Mouse (Mus musculus): ENCODE measurements around the gene Itpr1.

Itpr1 gene

GRCm38 (mm10) chr6:108523956-108524616 lies 311.2 kb downstream of the Itpr1 start:
- no peak for DNase-seq

- DNase-seq: no peak
These were observed 311.7 kb downstream of the Itpr1 start for GRCm38 (mm10) chr6:108524617-108525010.

GRCm38 (mm10) chr6:108527560-108527959 lies 314.7 kb downstream of the Itpr1 start:
- no peak for DNase-seq

DNA sequence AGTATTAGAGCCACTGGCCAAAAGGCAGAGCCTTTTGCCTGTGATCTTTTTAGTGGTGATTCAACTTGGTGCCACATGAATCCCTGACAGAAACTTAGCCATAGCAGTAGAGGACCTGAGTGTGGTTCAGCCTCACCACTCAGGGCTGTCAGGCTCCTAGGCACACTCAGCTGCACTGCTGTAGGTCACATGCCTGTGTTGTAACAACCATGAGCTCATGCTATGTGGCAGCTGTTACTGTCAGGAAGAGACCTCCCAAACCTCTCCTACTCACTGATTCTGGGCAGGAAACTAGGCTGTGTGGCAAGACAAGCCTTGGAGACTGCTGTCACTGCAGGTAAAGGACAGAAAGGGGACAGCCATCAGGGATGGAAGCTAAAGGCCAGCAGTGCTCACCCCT lies 315.1 kb downstream of the Itpr1 start:
- no peak for DNase-seq

DNA sequence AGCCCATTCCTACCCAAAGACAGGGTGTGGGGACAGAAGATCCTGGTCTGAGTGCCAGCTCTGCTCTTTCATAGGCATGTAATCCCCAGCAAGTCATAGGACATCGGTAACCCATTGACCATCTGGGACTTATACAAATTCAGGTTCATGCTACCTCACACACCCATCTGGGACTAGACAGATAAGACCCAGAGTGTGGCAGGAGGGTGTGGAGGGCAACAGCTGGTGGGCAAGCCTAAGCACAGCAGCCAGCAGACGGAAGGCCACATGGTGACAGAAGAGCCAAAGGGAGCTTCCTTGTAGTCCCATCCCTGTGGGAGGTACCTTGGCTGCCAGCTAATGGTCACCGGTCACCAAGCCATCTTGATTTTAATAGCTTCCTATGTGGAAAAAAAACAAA lies 316.3 kb downstream of the Itpr1 start:
- no peak for DNase-seq

DNA sequence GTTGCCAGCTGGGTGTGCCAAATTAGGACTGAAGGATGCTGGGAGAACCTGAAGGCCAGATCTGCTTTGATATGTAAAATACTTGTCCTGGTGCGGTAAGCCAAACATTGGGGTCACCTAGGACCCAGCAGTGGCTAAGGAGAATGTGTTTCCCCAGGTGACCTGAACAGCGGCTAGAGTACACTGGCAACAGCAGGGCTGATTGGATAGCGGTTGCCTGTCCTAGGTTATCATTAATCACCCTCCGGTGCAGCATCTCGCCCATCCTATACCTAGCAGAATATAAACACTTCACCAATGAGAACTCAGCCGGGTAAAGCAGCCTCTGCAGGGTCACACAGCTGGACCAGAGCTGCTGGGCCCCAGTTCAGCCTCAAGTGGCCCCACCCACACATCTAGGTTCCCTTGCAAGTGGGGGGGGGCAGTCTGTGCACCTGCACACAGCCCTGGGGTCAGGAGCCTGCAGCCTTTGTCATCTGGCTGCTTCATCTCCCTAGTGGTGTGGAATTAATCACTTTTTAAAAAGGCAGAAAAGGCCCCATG lies 318.0 kb downstream of the Itpr1 start:
- DNase-seq: no peak

DNA sequence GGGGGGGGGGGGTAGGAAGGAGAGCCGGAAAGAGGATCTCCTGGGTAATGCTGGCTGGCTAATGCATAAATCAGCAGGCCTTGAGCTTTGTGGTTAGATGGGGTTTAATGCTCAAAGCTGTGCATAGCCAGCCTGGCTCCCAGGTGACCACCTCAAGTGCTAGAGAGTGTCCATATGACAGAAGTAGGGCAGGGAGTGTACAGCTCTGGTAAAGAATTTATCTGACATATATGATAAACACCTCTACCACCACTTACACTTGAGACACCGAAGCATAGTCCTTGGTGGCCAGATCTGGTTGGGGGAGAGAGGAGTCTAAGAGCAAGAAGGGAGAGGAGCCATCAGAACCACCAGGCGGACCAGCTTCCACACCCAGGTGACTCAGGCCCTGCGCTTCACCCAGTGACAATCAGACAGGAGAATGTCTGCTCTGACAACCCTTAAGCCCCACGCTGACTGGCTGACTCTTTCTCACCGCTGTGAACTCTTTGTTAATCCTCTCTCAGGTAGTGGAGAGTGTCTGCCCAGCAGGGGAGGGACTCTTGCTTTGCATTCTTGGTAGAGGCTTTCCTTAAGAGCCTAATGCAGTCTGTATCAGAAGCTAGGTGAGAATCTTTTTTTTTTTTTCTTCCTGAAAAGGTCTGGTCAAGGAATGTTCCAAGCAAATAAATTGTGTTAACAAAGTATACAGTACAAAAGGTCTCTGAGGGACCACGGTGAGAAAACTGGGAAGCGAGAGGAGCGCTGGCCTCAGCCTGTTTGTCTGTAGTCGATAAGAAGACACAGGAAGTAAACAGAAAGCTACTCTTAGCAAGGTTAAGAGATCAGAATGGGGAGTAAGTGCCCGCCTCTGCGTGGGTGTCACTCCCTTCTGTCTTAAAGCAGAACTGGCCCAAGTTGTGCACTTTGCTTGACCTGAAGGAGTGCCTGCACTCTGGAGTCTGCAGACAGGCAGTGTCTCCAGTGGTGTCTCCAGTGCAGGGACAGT lies 318.7 kb downstream of the Itpr1 start:
- no peak for DNase-seq

DNA sequence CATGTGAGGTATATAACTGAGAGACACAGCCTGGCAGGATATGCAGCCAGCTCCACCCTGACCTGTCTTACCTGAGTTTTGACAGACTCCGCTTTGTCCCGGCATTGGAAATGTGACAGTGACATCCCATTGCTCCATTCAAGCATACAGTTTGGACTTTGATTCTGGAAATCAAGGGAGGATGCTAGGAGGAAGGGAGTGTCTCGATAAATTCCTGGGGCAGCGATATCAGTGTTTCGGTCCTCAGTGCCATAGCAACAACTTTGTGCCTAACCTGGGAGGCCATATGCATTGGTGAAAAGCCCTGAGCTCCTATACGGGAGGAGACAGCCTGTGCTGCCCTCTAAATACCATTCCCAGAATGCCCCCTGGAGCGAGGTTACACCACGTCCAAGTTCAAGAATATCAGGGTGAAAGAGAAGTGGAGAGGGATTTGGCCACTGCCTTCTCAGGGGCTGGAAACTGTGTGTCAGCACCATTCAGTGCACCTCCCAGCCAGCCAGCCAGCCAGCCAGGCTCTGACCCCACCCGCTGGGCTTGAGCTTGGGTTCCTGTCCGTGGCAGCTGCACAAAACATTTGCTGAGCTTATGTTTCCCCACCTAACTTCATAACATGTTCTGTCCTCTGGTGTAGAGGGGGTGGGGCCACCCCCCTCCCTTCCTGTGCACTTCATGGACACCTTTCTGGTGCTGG lies 319.7 kb downstream of the Itpr1 start:
- no peak for DNase-seq

GRCm38 (mm10) chr6:108534139-108534538 lies 321.2 kb downstream of the Itpr1 start:
- no peak for DNase-seq

DNA sequence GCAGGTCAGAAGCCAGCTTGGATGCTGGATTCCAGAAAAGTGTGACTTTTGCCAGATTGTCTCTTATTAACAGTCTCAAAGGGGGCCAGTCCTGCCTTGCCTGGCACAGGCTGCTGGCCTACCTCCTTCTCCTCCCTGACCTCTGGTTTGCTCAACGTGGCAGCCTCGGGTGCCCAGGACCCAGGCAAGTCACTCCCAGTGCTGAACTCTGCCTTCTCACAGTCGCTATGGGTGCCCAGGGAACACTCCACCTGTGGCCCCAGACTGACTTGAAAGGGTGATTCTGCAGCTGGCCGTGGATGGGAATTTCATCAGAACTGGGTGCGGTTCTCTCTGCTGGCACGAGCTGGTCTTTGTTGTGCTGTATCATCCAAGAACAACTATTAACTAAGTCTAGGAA lies 321.7 kb downstream of the Itpr1 start:
- no peak for DNase-seq

- DNase-seq: no peak
These were observed 322.4 kb downstream of the Itpr1 start for GRCm38 (mm10) chr6:108535309-108535708.

GRCm38 (mm10) chr6:108536546-108537317 lies 323.8 kb downstream of the Itpr1 start:
- no peak for DNase-seq

GRCm38 (mm10) chr6:108538406-108538805 lies 325.5 kb downstream of the Itpr1 start:
- no peak for DNase-seq

GRCm38 (mm10) chr6:108540441-108540840 lies 327.5 kb downstream of the Itpr1 start:
- no peak for DNase-seq

DNA sequence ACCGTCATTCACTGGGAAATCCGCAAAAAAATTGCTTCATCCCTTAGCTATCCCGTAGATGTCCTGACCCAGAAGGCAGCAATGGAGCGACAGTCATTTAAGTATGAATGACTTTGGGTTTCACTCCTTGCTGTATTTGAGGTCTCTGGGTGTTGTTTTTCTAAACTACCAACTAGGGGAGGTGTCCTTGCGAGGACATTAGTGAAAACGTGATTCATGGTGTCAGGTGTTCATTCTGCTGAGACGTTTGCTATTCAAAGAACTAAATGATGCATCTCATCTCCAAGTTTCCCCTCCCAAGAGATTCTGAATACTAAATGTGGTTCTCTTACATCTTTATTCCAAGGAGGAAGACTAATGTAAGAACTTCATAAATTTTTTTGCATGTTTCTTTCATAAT lies 332.0 kb downstream of the Itpr1 start:
- DNase-seq: no peak

DNA sequence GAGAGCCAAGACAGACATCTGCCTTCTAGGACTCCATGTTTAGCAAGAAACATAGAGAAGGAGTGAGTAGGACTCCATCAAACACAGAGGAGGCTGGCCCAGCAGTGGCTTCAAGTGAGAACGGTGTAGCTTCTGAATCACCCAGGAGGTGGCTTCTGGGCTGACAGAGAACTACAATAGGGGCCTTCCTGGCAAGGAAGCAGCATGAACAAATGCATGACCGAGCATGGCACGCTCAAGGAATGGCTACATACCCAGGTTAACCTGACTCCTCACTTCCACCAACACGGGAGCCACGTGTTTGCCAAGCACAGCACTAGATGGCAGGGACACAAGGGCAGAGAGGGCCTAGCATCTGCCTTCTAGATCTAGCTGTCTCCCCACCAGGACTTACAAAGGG lies 332.6 kb downstream of the Itpr1 start:
- no peak for DNase-seq

GRCm38 (mm10) chr6:108548413-108548812 lies 335.5 kb downstream of the Itpr1 start:
- no peak for DNase-seq

DNA sequence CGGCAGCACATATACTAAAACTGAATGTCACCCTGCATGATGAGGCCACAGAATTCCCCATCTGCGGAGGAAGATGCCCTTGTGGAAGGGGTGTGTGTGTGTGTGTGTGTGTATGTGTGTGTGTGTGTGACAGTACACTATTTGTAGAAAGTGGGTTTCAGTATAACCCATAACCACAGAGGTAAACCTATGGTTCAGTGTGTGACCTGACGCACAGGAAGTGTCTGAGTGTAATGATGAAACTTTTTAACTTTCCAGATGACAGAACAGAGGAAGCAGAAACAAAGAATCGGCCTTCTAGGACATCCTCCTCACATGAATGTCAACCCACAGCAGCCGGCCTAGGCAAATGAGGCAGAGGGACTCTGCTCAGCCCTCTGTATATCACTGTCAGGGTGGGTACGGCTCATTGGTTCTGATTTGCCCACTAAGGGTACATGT lies 336.6 kb downstream of the Itpr1 start:
- no peak for DNase-seq

DNA sequence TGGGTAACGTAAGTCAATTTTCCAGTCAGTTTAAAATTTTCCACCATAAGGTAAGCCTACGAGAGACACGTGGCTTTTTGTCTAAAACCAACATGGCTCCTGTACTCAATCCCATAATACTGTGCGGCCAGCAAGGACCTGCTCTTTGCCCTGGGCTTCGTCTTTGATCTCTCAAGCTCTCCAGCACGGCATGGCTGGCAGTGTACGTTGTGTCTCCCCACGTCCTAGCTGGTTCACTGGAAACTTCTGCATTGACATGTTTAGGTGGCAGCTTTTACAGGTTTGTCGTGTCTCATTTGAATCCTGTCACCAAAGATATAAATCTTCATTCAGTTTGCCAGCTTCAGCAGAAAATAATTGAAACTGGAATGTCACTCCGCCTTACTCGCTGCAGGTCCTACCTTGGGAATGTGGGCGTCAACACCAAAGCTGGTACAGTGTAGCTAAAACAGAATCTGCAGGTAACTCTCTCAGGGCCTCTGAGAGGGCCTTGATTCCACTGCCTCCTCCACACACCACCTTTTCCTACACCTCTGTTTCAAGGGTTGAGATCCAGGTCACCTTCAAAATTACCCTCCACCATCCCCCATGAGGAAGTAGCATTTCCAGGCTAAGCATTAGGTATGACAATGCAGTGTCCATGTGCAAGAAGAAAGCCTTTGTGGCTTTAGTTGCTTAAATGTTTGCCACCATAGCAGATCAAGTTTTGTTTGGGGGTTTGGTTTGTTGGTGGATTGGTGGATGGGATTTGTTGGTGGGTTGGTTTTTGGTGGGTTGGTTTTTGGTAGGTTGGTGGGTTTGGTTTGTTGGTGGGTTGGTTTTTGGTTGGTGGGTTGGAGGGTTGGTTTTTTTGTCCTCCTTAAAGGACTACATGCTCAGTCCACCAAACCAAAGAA lies 339.1 kb downstream of the Itpr1 start:
- no peak for DNase-seq

DNA sequence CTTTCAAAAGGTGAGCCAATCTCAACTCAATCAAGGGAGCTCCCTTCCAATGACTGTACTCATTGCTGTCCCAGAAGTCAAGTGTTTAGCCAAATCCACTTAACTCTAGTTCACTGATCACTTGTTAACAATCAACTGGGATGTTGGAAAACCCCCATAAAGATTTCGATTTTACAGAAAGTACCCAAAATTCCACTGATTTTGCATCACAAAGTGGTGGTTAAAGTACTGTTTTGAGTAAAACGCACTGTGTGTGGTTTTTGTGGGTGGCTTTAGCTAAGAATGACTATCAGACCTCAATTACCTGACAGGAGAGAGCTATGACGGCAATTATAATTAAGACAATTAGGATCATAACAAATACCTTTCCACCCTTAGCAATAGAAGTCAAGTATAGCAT lies 340.1 kb downstream of the Itpr1 start:
- no peak for DNase-seq

- DNase-seq: no peak
These were observed 340.6 kb downstream of the Itpr1 start for GRCm38 (mm10) chr6:108553536-108553935.

Measured in cerebellum, postnatal 36 days (tissue).